Mouse (Mus musculus): ENCODE measurements around the gene Slc10a7.
"Not testable (repeated sequence)": the region's sequence is repeated elsewhere in the genome, so short reads cannot be mapped to it uniquely, and the experiment has no call there.

Slc10a7 gene

DNA sequence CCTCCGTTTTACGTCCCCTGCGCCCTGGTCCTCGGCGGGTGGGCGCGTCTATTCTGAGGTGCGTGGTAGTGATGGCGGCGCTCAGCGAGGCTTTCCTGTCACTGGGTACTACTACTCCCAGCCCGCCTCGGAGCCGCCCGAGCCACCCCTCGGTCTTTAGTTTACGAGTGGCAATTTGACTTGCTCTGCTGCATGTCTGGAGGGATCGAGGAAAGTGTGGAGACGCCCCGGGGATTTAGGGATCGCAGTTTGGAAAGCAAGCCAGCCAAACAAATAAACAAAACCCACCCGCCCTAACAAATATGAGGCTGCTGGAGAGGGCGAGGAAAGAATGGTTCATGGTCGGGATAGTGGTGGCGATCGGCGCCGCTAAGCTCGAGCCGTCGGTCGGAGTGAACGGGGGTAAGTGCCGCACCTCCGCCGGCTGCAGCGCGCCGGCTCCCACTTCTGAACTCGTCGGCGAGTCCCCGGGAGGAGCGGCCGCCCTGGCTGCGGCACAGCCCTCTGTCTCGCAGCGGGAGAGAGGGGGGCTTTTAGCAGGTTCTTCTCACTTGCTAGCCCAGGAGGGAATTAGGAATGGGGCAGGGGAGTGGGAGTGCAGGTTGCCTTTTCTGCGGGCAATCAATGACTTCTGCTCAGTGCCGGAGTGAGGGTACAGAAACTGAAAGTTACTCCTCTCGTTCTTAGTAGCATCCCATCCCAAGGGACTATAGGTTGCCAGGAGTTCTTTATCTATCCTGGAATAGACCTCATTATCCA, at the start of gene Slc10a7:
Gene Slc10a7 (plus strand): TSS at position 74 of the 759 bp plus-strand sequence.
- DNase-seq, result peak; percentile 86

DNA sequence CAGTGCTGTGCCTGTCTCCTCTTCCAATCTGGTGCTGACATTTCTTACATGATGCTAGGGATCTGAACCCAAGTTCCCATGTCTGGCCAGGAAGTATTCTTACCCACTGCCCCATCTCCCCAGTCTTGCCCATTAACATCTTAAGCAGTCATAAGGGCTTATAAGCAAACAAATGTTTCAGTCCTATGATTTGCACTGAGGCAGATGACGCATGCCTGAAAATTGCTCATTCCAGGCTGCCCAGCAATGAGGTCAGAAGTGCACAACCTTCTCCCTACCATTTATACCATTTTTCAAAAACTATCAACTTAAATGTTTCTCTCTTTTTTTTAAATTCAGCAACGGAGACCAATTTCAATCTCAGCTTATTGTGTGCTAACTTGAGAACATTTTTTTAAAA, 45.2 kb upstream of the Slc10a7 start:
- no peak for DNase-seq

DNA sequence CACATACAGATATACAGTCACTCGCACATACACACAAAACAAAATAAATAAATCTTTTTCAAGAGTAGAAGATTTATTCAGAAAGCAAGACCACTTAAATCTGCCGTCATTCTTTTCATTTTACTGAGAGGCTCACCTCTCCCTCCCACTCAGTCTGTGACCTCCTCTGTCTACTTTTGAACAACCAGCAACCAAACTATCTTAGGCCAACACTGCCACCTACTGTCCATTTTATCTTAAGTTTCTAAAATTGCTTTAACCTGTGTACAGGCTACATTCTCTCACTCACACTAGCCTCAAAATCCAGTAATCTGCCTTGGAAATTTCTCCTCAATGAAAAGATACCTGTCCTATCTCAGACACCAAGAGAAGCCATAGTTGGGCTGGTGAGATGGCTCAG, 41.3 kb upstream of the Slc10a7 start:
- DNase-seq, result no peak

DNA sequence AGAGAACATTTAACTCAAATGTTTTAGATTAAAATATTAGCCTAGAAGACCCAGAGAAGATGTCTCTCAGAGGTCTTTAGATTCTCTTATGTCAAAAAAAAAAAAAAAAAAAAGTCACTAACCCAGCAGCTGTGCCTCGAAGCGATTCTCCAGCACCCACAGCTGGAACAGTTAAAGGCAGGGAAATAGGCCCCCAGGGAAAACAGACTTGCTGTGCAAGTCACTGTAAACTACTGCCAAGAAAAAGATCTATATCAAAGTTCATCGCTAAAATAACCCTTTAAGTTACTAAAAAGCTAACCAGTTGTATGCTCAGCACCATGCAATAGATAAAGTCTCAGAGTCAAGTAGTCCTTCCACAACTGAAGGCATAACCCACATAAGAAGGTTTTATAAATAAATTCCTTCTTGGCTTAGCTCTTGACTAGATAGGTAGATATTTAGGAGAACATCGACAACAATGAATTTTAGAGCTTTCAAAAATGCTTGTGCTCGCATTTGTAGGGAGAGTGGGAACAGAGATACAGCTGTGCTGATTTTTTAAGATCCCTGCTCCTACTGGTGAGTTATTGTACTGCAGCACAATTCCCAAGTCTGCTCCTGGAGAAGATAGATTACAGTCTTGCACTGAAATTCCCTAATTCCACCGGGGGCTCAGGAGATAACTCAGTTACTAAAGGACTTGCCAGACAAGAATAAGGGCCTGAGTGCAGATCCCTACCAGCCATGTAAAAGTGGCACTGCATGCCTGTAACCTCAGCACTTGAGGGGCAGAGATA, 31.9 kb upstream of the Slc10a7 start:
- no peak for DNase-seq

DNA sequence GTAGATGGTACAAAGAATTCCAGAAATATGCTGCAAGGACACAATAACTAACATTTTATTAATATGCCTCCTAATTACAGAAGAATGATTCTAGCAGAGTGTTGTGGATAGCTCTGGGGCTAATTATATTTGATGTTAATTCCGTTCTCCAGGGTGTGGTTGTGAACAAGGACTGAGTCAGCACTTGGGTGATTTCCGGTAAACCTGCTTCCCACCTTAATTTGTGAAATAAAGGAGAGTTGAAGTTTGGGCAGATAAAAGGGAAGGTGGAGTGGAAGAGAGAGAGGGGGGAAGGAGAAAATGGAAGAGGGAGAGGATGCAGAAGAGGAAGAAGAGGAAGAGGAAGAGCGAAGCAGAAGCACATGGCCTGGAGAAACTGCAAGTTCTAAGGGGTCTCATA, 19.4 kb upstream of the Slc10a7 start:
- no peak for DNase-seq

DNA sequence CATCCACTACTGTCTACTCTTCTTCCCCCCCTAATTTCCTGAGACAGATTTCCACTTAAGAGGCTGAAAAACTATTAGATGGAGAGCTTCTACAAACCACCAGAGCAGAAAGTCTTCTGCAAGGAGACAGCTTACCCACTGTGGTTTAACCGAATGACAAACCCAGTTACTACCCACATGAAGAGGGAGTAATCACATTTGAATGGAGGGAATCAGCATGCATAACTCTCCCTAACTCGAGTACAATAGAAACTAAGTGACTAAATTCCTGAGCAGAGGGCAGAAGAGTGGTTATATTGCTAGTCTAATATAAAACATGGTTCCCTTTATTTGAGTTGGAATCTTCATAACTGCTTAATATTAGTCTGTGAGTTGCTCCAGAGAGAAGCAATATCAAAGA, 16.1 kb upstream of the Slc10a7 start:
- no peak for DNase-seq

DNA sequence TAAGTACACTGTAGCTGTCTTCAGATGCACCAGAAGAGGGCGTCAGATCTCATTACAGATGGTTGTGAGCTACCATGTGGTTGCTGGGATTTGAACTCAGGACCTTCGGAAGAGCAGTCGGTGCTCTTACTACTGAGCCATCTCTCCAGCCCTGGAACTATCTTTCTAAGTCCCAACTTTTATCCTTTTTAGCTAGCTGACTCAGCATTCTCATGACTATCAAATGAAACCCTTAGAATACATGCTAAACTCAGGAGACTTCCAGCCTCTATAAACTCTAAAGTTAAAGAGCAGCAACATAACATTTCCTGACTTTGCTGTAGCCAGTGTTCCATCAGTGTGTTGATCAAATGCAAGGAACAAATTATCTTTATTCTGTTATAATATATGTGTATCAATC, 12.9 kb upstream of the Slc10a7 start:
- not testable (repeated sequence) for DNase-seq

DNA sequence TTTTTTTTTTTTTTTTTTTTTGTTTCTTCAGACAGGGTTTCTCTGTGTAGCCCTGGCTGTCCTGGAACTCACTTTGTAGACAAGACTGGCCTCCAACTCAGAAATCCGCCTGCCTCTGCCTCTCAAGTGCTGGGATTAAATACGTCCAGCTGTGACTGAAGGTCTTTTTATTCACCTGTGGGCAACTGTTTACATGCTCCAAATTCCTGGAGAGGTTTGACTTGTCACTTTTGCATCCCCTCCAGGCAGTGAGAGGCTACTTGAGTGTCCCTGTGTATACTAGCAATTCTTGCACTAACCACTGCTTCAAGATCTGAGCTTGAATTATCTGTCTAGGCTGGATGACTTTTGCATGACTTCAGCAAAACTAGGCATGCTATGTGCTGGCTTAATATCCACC, 6.4 kb upstream of the Slc10a7 start:
- DNase-seq, result no peak

DNA sequence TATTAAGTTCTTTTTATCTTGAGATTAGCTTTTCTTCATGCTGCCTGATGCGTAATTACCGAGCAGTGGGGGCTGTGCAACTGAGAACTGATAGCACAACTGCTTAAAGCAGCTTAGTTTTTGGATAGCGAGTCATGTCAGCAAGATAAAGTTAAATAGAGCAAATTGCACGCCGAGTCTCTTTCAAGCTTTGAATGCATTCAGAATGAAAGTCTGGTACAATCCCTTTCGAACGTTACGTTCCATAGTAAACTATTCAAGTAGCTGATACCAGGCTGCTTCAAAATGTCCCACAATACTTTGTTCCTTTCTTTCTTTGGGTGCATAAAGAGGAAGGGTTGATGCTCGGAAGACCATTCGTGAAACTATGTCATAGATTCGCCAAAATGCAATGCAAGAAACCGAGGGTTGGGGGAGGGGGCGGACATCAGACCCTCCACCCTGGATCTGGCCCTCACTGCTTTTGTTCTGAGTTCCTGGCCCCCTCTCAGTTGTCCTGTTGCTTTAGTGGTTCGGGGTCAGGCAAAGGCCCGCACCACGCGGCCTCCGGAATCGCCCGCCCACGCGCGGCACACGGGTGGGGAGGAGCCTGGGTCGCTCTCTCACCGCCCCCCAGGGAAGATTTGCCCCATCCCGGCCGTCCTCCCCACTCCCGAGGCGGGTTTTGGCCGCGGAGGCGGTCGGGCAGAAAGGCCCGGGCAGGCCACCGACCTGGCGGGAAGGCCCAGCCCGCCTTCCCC, 997 bp upstream of the Slc10a7 start:
- peak; percentile 59 for DNase-seq

DNA sequence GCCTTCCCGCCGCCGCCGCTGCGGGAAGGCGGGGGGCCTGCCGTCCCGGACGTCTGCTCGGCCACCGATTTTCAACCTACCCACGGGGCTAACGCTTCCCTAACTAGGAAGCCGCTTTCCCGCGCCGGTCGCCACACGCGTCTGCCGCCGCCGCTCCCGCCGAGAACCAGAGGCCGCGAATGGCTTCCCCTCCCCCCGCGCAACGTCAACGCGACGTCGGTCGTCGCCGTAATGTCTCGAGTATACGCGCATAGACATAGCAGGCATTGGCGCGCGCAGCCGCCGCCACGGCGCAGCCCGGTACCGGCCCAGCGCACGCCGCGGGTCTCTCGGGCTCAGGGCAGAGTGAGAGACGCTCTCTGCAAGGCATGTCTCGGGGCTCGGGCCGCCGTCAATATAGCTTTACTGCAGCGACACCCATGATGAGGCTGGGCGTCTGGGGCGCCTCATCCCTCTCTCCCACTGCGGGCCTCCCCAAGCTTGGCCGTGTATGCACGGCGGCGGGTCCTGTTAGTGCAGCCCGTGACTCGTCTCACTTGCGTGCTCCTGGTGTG, 350 bp upstream of the Slc10a7 start, which contains the start of gene Rbmxl1:
Gene Rbmxl1 (minus strand): TSS at position 180 of the 554 bp plus-strand sequence.
- DNase-seq, result peak; percentile 90

DNA sequence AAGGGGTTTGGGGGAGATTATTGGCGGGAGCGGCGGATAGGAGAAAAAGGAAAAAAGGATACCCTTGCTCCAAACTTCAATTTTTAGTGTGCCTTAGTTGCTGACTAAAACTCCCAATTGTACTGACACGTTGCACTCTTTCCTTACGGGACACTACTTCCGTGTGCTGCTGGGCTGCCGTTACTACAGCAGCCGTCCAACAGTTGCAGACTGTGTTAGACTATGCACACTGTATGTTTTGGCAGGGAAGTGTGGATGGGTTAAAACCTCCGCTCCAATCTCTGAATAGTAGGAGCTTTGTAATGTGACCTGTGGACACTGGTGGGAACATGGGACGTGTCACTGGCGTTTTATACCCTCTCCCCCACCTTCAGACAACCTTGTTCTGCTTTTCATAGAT, 948 bp downstream of the Slc10a7 start:
- DNase-seq, result peak; percentile 11

DNA sequence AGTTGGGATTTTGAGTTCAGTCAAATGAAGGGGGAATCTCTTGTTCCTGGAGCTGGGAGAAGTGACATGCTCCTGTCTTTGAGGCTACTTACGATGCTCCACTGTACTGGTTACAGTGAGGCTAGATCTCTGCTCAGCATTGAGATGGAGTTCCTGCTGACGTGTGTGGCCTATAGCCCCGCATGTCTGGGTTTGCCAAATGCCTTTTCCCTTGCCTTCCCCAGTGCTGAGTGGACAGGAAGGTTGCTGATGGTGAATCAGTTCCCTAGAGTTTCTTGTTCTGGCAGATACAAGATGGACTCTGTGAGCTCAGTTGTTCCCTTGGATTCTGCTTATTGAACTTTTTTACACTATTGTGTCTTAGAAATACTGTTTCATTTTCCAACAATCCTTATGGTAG, 1.8 kb downstream of the Slc10a7 start:
- DNase-seq, result no peak

DNA sequence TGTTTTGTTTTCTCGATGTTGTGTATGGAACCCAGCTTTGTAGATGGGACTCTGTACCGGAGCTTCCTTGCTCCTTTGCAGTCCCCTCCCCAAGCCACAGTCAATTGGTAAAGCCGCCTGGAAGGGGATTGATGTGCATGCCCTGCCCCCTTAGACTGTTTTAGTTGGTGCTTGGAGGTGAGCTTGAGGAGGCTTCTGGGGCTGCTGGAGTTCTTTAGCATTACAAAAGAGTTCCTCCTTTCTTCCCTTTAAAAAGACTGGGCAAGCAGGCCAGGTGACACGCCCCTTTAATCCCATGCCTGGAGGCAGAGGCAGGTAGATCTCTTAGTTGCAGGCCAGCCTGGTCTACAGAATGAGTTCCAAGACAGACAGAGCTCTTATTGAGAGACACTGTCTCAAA, 4.0 kb downstream of the Slc10a7 start:
- no peak for DNase-seq

DNA sequence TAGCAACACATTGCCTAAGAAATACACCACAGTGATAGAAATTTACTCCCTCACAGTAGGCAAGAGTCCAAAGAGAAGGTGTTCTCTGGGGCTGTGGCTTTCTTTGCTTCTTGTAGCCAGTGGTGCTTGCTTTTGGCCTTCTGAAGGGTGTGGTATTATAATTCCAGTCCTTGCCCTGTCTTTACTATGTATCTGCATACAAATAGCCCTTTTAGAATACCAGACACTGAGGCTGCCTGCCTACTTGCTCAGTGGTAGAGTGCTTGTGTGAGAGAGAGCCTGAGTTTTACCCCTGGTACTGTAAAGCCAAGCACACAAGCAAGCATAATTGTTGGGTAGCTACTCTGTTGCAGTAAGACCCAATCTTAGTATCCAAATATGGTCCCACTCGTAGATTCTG, 5.6 kb downstream of the Slc10a7 start:
- DNase-seq, result no peak

DNA sequence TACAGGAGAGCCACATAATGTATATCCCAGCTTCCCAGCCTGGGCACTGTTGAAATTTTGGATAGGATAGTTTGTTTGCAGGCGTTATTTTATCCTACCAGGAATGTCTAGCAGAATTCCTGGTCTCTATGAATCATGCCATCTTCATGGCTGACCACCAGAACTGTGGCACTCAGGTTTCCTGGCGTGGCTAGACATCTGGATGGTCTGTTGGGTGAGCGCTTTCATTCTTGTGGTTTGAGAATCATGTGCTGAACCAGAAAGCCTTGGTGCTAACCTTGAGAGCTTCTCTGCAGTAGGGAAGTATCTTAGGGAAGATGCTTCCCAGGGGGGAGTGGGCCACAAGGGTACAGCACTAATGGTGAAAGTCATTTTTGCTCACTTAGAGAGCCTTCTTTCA, 6.0 kb downstream of the Slc10a7 start:
- no peak for DNase-seq

DNA sequence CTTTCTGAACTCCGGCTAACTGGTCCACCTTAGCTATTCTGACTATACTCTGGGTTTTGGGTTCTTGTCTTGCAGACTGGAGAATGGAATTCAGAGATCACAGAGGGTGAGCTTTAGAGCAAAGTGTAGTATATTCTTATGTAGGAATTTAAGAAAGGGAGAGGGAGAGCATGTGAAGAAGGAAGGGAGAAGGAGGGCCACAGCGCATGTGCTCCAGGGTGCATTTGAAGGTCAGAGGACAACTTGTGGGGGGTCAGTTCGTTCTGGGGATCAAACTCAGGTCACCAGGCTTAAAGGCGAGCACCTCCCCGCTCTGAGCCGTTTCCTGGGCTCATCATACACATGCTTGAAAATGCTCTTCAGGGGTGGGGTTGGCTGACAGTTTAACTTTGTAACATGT, 24.8 kb downstream of the Slc10a7 start:
- DNase-seq, result no peak

DNA sequence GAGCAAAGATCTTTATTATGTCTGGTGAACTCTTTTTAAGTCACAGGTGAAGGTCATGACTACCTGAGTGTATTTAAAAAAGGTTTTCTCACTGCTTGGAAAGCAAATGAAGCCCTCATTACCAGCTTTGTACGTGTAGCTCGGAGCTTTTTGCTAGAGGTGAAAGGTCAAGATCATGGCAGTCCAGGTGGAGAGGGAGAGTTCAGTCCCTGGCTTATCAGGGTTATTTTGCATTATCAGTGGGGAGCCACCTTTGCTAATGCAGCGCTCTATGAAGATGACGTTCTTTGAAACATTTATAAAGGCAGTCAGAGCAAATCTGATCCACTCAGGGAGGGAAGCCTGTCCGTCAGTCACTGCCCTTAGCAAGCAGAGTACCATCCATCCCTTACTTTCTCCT, 27.6 kb downstream of the Slc10a7 start:
- no peak for DNase-seq

DNA sequence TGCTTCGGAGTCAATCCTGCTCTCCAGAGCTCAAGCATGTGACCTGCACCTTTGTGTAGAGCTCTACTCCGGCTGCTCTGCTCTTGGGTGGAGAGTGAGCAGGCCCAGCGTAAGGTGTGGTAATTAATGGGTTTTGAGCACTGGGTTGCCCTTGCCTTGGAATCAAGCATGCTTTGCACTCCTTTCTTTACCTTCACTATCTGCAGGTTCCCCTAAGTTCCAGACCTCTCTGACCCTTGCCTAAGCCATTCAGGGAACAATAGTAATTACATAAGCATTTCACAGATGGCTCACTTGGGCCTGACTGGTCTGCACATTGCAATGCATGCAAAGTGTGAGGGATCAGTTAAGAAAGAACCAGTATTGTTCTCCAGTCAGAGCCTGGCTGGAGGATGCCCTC, 28.6 kb downstream of the Slc10a7 start:
- no peak for DNase-seq

DNA sequence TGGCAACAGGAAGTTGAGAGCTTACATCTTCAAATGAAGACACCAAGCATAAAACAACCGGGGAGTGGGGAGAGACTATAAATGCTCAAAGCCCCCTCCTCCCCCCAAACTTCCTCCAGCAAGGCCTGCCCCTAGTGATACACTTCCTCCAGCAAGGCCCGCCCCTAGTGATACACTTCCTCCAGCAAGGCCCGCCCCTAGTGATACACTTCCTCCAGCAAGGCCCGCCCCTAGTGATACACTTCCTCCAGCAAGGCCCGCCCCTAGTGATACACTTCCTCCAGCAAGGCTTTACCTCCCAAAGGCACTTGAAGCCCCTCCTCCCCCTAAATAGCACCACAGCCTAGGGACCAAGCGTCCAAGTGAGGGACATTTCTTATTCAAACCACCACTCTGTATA, 33.5 kb downstream of the Slc10a7 start:
- not testable (repeated sequence) for DNase-seq

DNA sequence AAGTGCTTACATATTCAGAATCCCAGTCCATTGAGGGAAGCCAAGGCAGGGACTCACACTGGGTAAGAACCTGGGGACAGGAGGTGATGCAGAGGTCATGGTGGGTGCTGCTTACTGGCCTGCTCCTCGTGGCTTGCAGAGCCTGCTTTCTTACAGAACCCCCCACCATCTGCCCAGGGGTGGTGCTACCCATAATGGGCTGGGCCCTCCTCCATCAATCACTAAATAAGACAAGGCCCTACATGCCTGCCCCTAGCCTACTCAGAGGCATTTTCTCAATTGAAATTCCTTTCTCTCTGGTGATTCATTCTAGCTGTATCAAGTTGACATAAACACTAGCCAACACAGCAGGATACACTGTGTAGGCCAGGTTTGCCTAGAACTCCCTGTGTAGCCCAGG, 34.5 kb downstream of the Slc10a7 start:
- DNase-seq, result no peak

DNA sequence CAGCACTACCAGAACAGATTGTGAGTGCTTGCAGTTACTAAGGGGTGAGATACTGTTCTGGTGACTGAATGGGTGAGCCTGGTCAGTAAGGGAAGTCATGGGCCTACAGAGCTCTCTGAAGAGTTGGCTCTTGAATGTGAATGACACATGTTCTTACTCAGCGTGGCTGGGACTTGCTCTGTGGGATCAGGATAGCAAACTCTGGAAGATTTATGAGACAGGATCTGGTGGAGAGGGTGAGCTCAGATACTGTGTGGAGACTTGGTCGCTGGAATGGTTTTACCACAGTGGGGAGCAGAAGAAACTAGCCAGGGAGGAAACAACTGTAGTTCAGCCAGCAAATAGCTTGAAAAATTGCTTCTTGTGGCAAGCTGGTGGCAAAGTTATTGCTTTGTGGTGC, 35.4 kb downstream of the Slc10a7 start:
- no peak for DNase-seq

DNA sequence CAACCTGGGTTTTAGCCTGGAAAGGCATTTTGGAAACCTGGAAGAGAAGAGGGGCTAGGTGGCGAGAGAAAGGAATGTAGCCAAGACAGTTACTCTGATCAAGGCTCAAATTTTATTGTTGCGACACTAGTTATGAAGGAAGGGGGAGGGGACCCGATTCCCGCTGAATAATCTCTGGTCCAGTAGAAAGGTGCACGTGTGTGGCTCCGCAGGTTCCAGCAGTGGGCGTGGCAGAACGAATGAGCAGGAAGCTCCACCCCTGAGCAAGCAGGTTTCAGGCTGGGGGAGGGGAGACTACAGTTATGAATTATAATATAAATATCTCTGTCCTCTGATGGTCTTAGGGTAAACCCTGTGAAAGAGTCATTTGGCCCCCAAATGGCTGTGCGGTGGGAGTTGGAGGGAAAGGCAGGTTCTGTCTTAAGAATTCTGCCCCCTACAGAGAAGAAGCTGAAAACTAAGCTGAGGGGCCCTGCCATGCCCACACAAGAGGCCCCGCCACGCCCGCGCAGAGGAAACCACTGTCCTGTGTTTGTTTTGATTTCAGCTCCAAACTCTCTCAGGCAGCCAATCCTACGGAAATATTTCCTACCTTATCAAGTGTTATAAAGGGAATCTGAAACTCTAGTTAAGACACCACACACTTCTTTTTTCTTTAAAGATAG, 36.1 kb downstream of the Slc10a7 start:
- not testable (repeated sequence) for DNase-seq
